Mouse (Mus musculus) CH12F3 (cell line): Measurements from ENCODE around the gene Scn7a.

Experiments
- in situ Hi-C: fragments of 300-500 bp; cut with MboI; formaldehyde crosslinking; loops from 2 replicates; pipeline ENCODE4 v1.14.3; 2020; ENCODE audit warnings: low sequenced_read_pairs

Scn7a gene

DNA sequence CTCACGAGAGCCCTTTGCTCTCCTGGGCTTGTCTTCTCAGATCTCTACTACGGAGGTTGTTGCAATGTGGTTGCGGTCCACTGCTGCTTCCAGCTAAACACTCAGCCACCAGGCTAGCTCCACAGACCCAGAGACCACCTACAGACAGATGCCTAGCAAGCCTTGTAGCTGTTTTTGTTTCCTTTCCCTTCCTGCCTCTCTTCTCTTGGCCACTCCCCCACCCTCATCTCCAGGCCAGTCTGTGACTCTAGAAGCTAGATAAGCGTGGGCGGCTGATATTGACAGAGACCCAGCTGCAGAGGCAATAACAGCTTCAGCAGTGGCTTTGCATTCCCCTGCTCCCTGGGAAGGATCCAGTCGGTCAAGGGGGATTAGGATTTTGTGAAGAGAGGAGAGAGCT, at the start of gene Scn7a:
Scn7a (minus strand) TSS at position 150 of the 400 bp plus-strand sequence.
- in situ Hi-C loops: no loop called here

DNA sequence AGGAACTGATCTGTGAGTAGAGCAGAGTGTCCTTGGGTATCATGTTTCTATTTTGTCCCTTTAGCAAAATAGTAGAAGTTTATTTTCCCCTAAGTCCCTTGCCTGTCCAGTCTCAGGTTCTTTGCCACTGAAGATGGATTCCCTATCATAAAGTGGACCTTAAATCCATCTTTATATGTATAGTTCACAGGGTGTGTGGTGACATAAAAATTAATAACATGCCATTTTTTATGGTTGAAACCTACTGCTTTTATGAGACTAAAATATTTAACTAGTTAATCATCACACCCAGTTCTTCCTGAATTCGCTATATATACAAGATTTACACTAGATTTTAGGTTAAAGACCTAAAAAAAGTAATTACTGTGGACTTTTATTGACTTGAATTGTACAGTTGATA, 43.0 kb upstream of the Scn7a start:
- in situ Hi-C loops: no loop called here

DNA sequence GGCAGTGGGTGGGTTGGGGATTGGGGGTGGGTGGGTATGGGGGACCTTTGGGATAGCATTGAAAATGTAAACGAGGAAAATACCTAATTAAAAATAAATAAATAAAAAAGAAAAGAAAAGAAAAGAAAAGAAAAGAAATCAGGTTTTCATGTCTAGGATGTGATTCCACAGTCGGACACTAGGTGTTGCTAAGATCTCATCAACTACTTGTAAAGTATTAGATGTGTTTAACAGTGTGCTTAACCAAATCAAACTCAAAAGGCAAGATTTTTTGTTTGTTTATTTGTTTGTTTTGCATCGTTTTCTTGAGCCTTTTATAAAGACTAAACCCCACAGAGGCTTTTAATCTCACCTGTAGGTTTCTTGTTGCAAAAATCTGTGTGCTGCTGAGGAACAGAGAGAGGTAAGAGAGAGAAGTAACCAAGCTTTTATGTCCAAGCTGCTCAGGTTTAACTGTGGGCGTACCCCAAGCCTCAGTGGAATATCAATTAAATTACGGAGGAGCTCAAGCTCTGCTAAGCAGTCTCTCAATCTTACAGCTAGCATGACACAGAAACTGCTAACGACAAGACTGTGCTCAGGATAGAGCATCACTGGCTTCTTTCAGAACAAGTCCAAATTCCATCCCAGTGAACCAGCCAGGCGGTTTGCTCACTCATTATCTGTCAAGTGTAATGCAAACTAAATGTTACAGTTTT, 35.3 kb upstream of the Scn7a start:
- in situ Hi-C loops: no loop called here

DNA sequence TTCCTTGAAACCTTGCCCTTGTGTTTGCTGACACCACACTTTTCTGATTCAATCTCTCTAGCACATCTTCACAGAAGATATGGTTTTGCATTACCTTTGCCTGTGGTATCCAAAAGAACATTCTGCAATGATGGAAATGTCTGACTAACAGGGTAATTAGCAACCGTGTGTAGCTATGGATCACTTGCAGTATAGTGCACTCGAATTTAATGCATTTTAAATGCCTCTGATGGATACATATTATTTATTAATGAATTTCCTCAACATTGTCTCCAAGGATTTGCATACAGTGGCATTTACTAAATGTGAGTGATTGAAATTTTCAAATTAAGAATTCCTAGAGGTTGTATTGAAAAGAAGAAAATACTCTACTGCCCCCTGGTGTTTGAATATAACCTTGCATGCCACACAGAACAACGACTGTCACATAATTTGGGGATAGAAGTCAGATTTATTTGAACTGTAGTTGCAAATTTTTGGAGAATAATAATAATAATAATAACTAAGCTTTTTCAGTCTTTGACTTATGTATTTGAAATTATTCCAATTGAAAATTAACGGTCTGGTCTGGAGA, 15.0 kb upstream of the Scn7a start:
- in situ Hi-C loops: no loop called here

DNA sequence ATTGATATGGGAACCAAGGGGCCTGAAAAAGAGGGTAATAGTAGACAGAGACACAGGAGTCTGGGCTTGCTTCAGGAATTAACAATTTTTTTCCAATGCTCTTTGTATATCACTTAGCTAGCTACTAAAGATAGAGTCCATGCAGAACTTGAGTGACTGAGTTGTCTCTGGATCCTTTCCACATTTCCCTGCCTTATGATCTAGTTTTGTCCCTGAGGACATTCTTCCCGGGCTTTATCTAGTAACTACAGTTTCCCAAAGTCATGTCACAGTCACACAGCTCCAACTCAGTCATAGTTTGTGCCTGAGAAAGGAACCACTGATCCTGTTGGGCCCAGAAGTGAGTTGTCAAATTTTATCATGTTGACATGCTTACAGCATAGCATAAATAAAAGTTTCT, 12.8 kb upstream of the Scn7a start:
- in situ Hi-C loops: no loop called here

DNA sequence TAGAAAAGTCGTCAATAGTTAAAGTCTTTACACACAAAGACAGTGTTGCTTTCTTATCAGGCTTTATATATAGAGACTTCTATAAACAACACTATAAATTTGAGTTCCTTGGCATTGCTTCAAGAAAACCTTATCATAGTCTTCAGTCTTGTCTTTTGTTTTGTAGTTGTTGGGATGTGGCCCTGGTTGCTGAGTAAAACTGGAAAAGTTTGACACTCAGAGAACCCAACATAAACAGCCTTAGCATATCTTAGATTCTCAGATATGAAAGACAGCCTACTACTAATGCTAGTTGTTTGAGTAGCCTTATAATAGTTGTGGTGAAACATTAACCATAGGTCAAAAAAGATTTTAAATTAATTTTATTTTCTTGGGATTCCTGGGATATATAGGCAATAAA, 6.9 kb upstream of the Scn7a start:
- in situ Hi-C loops: no loop called here

DNA sequence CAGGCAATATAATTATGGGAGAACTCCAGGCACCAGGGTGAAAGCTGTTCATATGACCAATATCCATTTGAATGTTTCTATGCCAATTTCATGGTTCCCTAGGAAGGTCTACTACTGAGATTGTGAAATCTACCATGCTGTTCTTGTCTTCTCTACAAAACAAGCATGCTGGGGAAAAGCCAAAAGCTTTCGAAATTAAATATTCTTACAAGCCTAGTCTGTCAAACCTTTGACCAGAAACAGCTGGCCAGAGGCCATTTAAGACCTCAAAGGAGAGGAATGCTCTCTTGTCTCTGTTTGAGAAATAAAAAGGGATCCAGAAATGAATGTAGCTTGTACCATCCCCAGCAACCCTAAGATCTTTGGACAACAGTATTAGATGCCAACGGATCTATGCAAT, 3.8 kb downstream of the Scn7a start:
- in situ Hi-C loops: no loop called here

DNA sequence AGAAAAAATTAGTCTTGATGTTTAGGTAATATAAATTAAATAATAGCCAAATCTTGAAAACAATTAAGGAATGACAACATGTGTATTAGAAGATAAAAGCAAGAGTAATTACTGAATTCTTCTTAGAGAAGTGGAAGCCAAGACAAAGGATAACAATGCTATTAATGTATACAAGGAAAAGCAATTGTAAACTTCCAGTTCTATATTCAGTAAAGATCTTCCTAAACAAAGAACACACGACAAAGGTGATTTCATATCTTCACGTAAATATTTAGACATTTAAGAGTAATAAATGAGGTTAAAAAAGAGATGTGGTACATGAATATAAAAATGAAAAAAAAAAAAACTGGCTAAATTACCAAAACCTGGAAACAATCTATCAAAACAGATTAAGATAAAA, 16.7 kb downstream of the Scn7a start:
- in situ Hi-C loops: no loop called here

DNA sequence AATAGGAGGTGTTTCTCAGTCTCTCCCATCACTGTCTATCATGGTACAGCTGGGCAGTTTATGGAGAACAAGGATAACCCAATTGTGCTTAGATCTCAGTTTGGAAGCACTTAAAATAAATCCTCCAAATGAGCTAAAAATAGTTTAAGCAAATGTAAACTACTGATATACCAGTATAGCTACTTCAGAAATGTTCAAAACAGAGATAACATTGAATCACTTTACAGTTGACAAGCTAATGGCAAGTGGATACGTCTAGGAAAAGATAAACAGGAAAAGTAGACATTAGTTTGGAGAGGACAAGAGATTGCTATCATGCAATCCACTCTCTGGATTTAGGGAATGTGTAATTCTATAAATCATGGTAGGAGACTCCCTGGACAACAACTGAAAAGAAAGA, 19.5 kb downstream of the Scn7a start:
- in situ Hi-C loops: no loop called here

DNA sequence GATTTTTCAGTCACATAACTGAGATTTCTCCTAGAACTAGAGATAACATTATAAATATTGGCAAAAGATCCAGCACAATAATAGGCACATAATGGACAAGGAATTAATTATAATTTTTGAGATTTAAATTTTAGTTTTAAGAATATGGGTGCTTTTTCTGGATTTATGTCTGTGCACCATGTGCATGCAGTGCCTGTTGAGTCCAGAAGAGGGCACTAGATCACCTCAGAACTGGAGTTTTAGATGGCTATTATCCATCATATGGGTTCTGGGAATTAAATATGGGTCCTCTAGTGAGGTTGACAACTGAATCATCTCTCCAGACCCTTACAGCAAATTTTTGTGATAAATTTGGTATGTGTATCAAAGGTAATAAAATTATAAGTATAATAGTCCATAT, 21.8 kb downstream of the Scn7a start:
- in situ Hi-C loops: no loop called here

DNA sequence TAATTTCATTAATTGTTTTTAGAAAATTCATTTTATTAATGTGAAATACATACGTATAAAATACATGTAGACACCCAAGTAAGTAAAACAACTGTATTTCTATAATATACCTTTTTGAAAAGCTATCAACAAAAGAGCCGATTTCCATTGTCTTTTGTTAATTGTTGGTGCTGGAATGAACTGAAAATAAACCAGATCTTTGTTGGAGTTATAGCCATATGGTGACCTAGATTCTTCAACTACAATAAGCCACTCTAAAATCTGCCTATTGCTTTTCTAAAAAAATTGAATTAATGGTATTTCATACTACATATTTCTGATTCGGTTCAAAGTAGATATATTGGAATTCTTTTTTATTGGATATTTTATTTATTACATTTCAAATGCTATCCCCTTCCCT, 56.7 kb downstream of the Scn7a start:
- in situ Hi-C loops: no loop called here

DNA sequence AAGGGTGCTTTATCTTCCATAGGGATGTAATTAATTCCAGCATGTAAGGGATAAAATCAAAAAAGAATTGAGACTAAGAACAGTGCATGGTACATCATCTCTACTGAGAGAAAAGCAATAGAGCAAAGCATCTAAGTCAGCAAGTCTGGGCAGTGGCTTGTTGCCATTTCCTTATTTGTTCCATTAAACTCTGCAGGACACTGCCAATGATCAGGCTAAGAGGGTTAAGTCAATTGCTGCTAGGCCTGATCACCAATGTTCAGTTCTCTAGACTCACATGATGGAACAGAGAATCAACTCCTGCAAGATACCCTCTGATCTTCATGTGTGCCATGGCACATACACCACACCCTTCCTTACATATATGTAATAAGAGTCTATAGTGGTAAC, 57.1 kb downstream of the Scn7a start:
- in situ Hi-C loops: no loop called here

DNA sequence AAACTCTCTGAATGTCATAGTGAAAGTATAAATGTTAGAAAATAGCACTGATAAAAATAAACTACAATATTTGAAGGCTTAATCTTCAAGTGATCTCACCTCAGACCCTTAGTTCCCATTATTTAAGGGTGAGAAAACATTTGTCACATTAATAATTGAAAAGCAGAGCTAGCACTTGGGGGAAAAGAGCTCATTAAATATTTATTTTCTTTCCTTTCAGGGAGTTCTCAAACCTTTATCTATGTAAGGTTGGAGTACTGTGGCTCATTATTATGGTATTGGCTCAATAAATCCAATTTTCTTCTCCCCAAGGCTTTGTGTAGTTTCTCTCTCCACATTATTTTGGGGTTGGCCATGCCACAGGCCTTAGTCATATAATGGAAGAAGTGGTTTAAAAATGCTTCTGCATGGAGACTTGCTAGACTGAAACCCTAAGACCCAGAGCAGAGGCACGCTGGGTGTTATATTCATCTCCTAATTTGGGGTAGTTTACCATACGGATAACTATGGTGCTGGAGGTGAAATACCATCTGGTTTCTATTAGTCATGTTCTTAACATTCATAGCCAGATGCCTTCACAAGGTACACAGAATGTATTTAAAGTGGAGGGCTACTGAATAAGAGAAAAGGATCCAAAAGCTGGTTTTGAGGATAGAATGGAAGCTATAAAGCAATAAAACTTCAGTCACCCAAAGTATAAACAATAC, 57.7 kb downstream of the Scn7a start:
- in situ Hi-C loops: no loop called here

DNA sequence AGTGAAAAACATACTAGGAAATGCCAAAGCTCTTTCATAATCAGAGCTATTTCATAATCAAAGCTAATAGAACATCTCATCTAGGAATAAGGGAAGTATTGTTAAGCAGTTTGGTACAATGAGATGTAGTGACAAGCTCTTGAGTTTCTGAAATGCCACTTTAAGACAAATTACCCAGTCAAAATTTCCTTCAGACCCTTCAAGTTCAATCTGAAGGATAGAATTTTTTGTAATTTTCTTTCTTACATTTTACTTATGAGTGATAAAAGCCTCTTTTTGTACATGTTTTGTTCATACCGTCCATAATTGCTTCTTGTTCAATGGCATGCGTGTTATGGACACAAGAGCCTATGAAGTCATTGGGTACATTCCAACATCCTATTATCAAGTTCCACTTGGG, 72.6 kb downstream of the Scn7a start:
- in situ Hi-C loops: no loop called here

DNA sequence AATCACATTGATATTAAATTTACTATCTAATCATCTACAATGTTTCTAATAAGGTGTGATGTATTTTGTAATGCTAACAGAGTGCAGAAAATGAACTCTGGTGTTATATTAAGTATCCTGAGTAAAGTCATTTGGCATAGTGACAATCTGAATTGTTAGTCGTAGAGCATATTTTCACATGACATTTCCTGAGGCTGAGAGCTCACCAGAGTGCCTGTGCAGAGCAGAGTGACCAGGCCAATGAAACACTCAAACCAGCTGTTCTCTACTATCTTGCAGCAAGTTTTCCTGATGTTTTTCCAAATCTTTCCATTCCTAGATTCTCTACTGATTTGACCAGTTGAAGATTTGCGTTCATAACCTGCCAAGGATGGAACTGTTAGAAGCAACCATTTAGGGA, 92.4 kb downstream of the Scn7a start:
- in situ Hi-C loops: no loop called here

DNA sequence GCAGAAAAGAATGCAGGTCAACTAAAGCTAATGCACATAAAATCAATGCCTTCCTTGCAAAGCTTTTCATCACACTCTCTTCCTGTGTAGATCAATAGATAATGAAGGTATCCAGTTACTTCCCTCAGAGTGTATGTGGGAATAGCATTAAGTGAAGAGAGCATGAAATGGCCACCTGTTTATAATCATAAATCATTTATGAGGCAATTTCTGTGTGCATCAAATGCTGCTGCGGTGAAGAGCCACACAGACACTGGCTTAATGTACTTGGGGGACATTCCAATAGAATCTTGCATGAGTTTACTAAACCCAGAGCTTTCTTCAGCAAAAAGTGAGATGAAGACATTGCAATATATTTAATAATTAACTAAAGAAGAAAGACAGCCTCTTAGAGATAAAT, 122.7 kb downstream of the Scn7a start:
- in situ Hi-C loops: no loop called here

DNA sequence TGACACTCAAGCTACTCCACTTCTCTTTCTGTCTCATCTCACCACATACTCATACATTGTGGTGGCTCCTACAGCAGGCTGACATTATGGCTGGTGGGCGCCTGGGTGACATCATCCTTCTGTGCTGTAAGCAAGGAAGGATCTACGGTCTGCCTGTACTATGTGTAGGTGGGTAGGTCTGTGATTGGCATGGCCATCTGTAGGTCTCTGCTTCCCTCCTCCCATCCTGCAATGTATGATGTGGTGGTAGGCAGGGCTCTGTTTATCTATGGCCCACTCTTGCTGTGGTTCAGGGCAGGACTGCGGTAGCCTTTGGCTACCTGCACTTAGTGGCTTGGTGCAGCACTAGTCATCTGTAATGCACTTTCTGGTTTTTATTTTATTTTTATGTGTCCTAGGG, 128.3 kb downstream of the Scn7a start:
- in situ Hi-C loops: no loop called here

DNA sequence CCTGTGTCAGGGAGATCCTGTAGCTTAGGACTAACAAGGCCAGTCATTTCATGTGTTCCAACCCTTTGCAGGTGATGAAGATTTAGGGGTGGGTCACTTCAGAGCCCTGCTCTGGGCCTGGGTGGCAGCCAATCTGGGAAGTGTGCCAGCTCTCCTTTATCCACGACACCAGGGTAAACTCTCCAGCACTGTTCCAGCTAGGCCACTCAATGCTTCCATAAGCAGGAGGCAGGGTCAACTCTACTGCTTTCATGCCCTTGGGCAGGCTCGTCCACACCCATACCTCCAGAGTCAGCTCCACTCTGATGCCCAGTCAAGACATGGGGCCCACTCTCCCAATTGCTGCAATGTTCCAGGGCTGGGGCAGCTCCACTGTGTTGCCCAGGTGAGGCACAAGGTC, 129.3 kb downstream of the Scn7a start:
- in situ Hi-C loops: no loop called here

DNA sequence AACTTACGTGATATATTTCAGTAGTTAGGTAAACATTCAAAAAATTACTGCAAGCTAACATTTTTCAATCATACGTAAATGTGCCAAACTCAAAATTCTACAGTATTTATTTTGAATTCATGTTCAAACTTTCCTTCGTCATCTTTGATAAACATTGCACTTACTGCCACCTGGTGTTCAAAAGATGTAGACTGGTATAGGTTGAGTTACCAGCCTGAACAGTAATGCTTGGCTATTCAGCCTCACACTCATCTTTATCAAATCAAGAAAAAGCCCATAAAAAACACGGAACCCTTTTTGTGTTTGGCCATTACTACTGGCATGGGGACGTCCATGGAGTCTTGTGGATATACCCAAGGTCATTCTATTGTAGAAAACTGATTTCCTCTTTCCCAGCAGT, 140.3 kb downstream of the Scn7a start:
- in situ Hi-C loops: no loop called here

DNA sequence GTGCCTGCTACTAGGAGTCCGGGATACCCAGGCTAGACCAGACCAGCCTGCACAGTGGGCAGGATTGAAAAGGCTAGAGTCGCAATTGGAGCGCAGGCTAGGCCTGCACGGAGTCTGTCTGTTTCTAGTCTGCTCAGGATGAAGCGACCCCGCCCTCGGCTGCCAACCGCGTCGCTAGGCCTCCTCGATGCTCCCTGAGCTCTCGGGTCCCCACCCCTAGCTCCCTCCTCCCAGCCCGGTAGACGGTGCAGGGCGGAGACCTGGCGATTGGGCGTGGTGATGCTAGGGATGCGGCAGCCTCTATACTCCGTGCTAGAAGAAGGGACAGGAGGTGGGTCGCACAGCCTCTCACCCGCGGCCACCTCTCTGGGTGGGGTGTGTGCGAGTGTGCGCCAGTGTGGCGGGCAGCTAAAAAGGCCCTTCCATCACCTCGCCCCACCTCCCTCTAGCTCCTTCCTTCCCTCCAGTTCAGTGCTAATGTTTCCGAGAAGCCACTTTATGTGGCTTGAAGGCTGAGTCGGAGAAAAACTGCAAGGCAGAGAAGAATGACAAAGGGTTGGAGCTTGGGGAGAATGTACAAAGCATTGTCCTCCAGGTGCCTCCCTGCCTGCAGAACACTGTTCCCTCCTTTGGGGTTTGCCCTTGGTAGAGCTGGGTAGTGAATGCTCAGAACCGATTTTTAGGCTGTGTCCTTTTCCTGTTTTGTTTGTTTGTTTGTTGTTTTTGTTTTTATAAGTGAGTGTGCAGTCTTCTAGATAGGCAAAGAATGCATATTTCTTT, 149.9 kb downstream of the Scn7a start, which contains the start of gene Scn9a:
Scn9a (minus strand) TSS at position 383 of the 780 bp plus-strand sequence.
- in situ Hi-C loops: no loop called here

DNA sequence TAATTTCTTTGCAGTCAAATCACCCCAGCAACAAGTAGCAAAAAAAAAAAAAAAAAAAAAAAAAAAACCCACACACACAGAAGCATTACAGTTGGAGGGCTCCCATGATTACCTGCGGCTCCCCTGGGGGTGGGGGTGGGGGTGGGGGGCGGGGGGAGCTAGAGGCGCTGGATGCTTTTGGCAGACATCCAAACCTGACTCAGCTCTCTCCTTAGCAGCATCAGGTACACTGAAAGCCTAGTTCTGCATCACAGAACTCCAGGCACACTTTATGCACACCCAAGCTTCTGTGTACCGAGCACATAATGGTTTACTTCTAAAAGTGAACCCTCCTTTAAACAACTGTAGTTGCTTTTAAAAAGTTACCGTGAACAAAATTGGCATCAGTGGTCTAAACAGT, 152.0 kb downstream of the Scn7a start:
- in situ Hi-C loops: no loop called here
